ENCODE assay signal across 10 mouse cellular contexts in the genomic region with DNA sequence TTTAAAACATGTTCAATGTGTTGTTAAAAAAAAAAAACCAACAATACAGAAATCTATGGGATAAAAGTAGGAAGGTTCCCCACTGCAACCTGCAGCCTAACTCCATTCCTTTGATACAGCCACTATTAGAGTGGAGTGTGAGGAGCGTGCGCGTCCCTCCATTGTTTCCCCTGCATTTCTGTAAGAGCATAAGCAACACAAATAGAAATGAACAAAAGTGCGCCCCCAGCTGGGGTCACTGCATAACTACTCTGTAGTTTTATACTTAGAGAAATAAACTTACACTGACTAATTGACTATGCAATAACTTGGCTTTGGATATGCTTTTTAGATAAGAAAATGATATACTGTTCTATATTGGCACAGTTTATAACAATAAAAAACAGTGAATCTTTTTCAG.
DNase-seq lines count a peak whose midpoint lies in the region; ATAC-seq and TF ChIP-seq lines count a peak whose summit lies in the region.
"Had no signal": no experiment of that assay in that cellular context is flagged by ENCODE, and none has a peak within 500 bp of the region (broad histone marks: within the 10 kb centered on the region; RNA-seq: fewer than 3 reads in every experiment).

No protein-coding gene starts in this region.

- no peaks in the 10 kb centered on the region for H3K27me3 ChIP-seq in lung, postnatal 0 days (replicated peaks; ENCODE audit: insufficient read depth, low read length)
- H3K27me3 ChIP-seq: hindbrain, embryonic 15.5 days; liver, embryonic 13.5 days; midbrain, embryonic 13.5 days had no signal

- no peaks in the 10 kb centered on the region for H3K9me3 ChIP-seq in lung, postnatal 0 days (ENCODE audit: low read length)
- H3K9me3 ChIP-seq in ES-E14 (ENCODE audit: control insufficient read depth, insufficient read depth, low read depth, low read length), result no peaks in the 10 kb centered on the region
- H3K9me3 ChIP-seq: hindbrain, embryonic 15.5 days; liver, embryonic 13.5 days; midbrain, embryonic 13.5 days had no signal

- in situ Hi-C loops in ES-E14 (cut with MboI; ENCODE audit: low sequenced_read_pairs in 2 of 2, unreplicated experiment in 2 of 2), result no loop called here

- H3K4me1 ChIP-seq in lung, postnatal 0 days (ENCODE audit: insufficient read depth, low read depth, low read length), result peaks cover 4% of the 10 kb centered on the region; the same call in 1 of the 2 replicates
- no peaks in the 10 kb centered on the region for H3K4me1 ChIP-seq in ES-E14 (ENCODE audit: control insufficient read depth in 2 of 2, insufficient read depth in 2 of 2, low read length in 2 of 2, poor library complexity in 1 of 2)
- H3K4me1 ChIP-seq: liver, embryonic 13.5 days had no signal

- no peak overlapping the region for H3K27ac ChIP-seq in lung, postnatal 0 days (ENCODE audit: low read length)
- no peak overlapping the region for H3K27ac ChIP-seq in ES-E14 (ENCODE audit: insufficient read depth, low read depth, low read length, poor library complexity, severe bottlenecking)
- H3K27ac ChIP-seq: hindbrain, embryonic 15.5 days; liver, embryonic 13.5 days; midbrain, embryonic 13.5 days had no signal

- H3K9ac ChIP-seq in lung, postnatal 0 days (replicated peaks; ENCODE audit: low read depth), result no peak overlapping the region
- no peak overlapping the region for H3K9ac ChIP-seq in ES-E14 (ENCODE audit: insufficient read depth, low read depth, low read length, poor library complexity, severe bottlenecking)
- H3K9ac ChIP-seq: hindbrain, embryonic 15.5 days; liver, embryonic 13.5 days; midbrain, embryonic 13.5 days had no signal

- ATAC-seq in lung, postnatal 0 days, result no peak
- ATAC-seq: midbrain, embryonic 13.5 days had no signal

- WGBS in lung, postnatal 0 days, result 76% methylated on average over 4 of the region's 4 CpGs

- TF ChIP-seq POLR2A in brain, embryonic 14.5 days (IDR thresholded peaks at IDR 0.05; ENCODE audit: borderline replicate concordance, extremely low read depth, insufficient read depth, insufficient read length, poor library complexity, severe bottlenecking), result no peak

- no peak for TF ChIP-seq EP300 in lung, postnatal 0 days (IDR thresholded peaks at IDR 0.05)

- H3K4me2 ChIP-seq in lung, postnatal 0 days (replicated peaks; ENCODE audit: low read depth, low read length), result no peak overlapping the region
- H3K4me2 ChIP-seq: hindbrain, embryonic 15.5 days; liver, embryonic 13.5 days; midbrain, embryonic 13.5 days had no signal

- peak; percentile 48 for DNase-seq in gastrocnemius, postnatal 10 days
- no peak for DNase-seq in gastrocnemius, adult 18-20 months (ENCODE audit: low spot score)
- DNase-seq in lung, postnatal 0 days (ENCODE audit: low spot score), result peak; percentile 43
- DNase-seq in lung, postnatal 4 days, result no peak
- peak; percentile 16 for DNase-seq in ES-E14 (ENCODE audit: low read depth, low spot score)
- DNase-seq in brain, embryonic 14.5 days (ENCODE audit: low read depth), result peak; percentile 53
- no peak for DNase-seq in spleen, adult 18-20 months
- DNase-seq: liver, embryonic 13.5 days had no signal

- no peak overlapping the region for H3K4me3 ChIP-seq in lung, postnatal 0 days (ENCODE audit: low read depth, low read length)
- H3K4me3 ChIP-seq in ES-E14 (ENCODE audit: insufficient read depth in 1 of 2, low read depth in 1 of 2, low read length in 2 of 2, poor library complexity in 1 of 2, severe bottlenecking in 1 of 2), result no peak overlapping the region
- H3K4me3 ChIP-seq: hindbrain, embryonic 15.5 days; liver, embryonic 13.5 days; midbrain, embryonic 13.5 days had no signal

- TF ChIP-seq CTCF in lung, postnatal 0 days (IDR thresholded peaks at IDR 0.05), result peak; percentile 41
- peak; percentile 17; the same call in 1 of the 2 replicates for TF ChIP-seq CTCF in brain, embryonic 14.5 days (IDR thresholded peaks at IDR 0.05; ENCODE audit: borderline replicate concordance, extremely low read depth, insufficient read depth, insufficient read length)

- no peaks in the 10 kb centered on the region for H3K36me3 ChIP-seq in lung, postnatal 0 days (ENCODE audit: insufficient read depth, low read length)
- H3K36me3 ChIP-seq in ES-E14 (ENCODE audit: control insufficient read depth, insufficient read depth, low read length, poor library complexity, severe bottlenecking), result no peaks in the 10 kb centered on the region
- H3K36me3 ChIP-seq: hindbrain, embryonic 15.5 days; liver, embryonic 13.5 days; midbrain, embryonic 13.5 days had no signal

TF ChIP-seq in ES-E14, 5 proteins besides CTCF, POLR2A, EP300 and RAD21:
- TF ChIP-seq HCFC1 (IDR thresholded peaks at IDR 0.05; ENCODE audit: borderline replicate concordance, insufficient read depth, low read length) (no peak), MAFK (IDR thresholded peaks at IDR 0.05; ENCODE audit: insufficient read depth, low read depth, low read length) (no peak), CHD2 (IDR thresholded peaks at IDR 0.05; ENCODE audit: low read depth, low read length) (no peak), ZNF384 (IDR thresholded peaks at IDR 0.05; ENCODE audit: low read depth, low read length) (no peak), ZC3H11A (IDR thresholded peaks at IDR 0.05; ENCODE audit: borderline replicate concordance, low read depth, low read length) (no peak; the same call in 1 of the 2 replicates)

Comparison
In these comparisons a context has a peak if more than half of its experiments do, and no peak if none do; other contexts are left out.
1. DNase-seq: peak in gastrocnemius, postnatal 10 days (single experiment), lung, postnatal 0 days (single experiment), ES-E14 (single experiment) and brain, embryonic 14.5 days (single experiment); none in gastrocnemius, adult 18-20 months (single experiment), lung, postnatal 4 days (0 of 2) and spleen, adult 18-20 months (0 of 2).